Mouse (Mus musculus) embryonic stem cell, embryonic (primary cell): ENCODE results near the gene Trak2.

Experiments used
- CTCF ChIA-PET, 4 experiments: fragments of 300-600 bp in 2 of 4; fragments of 350-600 bp in 2 of 4; sonication (Branson Sonifier 250); formaldehyde crosslinking; loops; one replicate each; lab custom pipeline; 2022; ENCODE audit warnings: inconsistent platforms in 2 of 4; lab: Charles Lee
- POLR2A ChIA-PET, 4 experiments: fragments of 300-600 bp in 2 of 4; fragments of 350-600 bp in 2 of 4; sonication (Branson Sonifier 250); formaldehyde crosslinking; loops; one replicate each; lab custom pipeline; 2022; ENCODE audit warnings: antibody characterized with exemption in 4 of 4, inconsistent platforms in 1 of 4; lab: Charles Lee

The Trak2 gene

DNA sequence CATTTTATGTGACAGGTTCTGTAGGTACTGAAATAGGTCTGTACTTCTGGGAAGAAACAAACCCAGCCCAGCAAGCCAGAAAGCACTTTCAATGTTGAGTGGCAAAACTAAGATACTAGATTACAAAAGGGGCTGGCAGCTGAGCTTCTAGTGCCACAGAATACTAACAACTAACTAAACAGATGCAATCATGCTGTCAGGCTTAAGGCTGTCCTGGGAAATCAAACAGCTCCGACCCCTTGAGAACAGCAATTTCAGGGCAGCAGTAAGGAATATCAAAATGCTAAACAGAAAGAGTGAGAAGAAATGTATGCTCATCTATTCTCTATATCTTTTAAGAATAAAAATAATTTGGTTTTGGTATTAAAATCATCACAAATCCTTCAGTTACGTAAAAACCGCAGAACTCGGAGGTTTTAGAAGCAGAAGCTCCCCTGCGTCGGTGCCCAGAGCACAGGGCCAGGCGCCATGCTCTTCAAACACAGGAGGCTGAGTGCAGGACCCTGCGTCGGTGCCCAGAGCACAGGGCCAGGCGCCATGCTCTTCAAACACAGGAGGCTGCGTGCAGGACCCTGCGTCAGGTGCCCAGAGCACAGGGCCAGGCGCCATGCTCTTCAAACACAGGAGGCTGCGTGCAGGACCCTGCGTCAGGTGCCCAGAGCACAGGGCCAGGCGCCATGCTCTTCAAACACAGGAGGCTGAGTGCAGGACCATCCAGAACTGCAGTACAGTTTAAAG is 14.3 kb downstream of the Trak2 start:
- CTCF ChIA-PET: interaction anchor here in 1 of 4 experiments (0.5 kb wide), 1 partner anchor 179 kb away, joined by 3 read pairs; no protein-coding TSS in a partner anchor
- POLR2A ChIA-PET: interaction anchor here (0.7 to 17.0 kb wide), 9 partner anchors 9 to 557 kb away, joined by 3 to 159 read pairs (median 9); partner anchors contain the start of genes Stradb (in 4 of the 4), Trak2 (in 4 of the 4) and Gm973 (in 1 of the 4)

DNA sequence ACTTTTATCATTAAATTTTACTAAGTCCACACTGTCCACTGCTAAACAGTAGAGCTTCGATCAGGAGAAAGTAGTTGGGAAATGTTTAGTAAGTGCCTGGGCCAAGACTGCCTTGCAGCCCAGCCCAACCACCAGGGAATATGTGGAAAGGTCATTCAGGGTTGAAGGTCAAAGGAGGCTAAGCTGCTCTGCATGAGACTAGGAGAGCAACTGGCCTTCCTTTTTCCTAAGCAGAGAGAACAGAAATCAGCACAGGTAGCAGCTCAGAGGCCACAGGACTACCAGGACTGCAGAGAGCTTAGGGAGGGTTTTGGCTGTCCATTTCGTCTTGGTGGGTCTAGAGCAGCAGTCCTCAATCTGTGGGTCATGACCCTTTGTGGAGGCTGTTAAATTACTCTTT is 15.3 kb downstream of the Trak2 start:
- ChIA-PET CTCF (interaction anchor here in 2 of 4 experiments (0.5 to 0.7 kb wide), 3 partner anchors 157 to 162 kb away, joined by 3 read pairs; no protein-coding TSS in a partner anchor), POLR2A (interaction anchor here in 3 of 4 experiments (0.6 to 17.0 kb wide), 11 partner anchors 9 to 1344 kb away, joined by 3 to 159 read pairs (median 8); partner anchors contain the start of genes Stradb (in 3 of the 3) and Trak2 (in 3 of the 3))

DNA sequence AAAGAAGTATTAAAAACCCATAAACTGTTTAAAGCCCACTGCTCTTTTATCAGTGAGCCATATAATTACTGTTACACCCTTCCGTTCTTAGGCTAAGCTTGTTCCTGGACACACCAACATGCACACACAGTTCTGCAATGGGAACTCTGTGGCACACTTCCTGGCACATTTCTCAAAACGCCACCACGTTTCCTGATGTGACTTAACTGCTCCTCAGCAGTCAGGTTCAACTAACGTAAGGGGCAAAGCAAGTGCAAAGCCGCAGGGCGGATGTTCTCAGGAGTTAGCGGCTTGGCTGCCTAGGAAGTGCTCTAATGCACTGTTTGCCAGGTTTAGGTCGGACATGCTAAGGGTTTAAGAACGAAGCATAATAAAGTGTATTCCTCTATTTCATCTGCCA is 17.0 kb downstream of the Trak2 start:
- POLR2A ChIA-PET: interaction anchor here in 2 of 4 experiments (1.1 to 17.0 kb wide), 3 partner anchors 9 to 17 kb away, joined by 3 to 159 read pairs (median 126); partner anchors contain the start of genes Stradb (in 2 of the 2) and Trak2 (in 2 of the 2)
- CTCF ChIA-PET: interaction anchor here in 1 of 4 experiments (0.5 kb wide), 1 partner anchor 156 kb away, joined by 4 read pairs; no protein-coding TSS in a partner anchor

DNA sequence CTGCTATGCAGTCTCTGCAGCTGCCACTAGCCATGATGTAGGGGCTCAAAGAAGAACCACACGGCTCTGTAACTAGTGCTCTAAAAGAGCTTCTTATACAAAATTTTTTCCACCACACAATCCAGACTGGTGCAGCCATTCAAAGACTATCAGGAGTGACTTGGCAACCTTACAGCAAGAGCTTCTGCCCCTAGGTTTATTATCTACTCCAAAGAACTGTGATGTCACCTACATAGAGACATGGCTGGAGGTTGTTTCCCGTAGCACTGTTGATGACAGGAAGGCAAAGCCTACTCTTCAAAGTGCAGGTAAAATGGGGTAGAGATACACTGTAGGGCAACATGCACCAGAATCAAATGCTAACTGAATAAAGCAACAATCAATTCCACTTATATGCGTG is 17.5 kb downstream of the Trak2 start:
- POLR2A ChIA-PET: interaction anchor here in 2 of 4 experiments (1.1 to 17.0 kb wide), 3 partner anchors 9 to 18 kb away, joined by 3 to 159 read pairs (median 126); partner anchors contain the start of genes Stradb (in 2 of the 2) and Trak2 (in 2 of the 2)
- CTCF ChIA-PET: no interaction called here

DNA sequence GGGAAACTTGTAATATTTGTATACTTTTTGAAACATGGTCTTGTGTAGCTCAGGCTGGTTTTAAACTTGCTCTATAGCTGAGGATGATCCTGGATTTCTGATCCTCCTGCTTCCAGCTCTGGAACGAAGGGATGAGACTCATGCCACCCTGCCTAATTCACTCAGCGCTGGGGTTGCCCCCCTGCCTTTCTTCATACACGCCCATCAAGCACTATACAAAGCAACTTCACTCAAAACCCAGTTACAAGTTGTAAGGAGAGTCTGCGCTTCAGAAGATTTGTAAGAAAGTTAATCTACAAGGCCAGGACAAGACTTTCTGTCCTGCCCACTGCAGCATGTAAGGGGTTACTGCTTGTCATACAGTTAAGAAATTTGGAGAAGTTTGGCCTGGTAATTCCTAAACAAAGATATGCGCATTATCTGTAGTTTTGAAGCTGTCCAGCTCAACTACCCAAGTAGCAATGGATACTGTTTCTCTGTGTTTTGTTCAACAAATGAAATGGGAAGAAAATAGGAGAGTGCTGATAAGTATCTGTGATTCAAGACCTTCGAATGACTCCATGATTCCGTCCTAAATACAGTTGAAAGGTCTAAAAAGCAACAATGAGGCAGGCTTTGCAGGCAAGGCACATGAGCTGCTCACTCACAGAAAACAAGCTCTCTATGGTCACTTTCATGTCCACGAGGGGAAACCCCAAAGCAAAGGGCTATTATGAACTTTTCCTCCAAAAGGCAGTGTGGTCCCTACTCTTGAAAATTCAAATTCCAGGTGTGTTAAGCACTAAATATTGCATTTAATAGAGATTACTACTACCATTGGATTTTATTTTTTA is 18.4 kb downstream of the Trak2 start:
- ChIA-PET CTCF (interaction anchor here in 1 of 4 experiments (0.6 kb wide), 1 partner anchor 1160 kb away, joined by 3 read pairs; no protein-coding TSS in a partner anchor), POLR2A (interaction anchor here in 3 of 4 experiments (0.5 to 17.0 kb wide), 7 partner anchors 8 to 242 kb away, joined by 3 to 159 read pairs (median 3); partner anchors contain the start of genes Stradb (in 2 of the 3) and Trak2 (in 2 of the 3))

DNA sequence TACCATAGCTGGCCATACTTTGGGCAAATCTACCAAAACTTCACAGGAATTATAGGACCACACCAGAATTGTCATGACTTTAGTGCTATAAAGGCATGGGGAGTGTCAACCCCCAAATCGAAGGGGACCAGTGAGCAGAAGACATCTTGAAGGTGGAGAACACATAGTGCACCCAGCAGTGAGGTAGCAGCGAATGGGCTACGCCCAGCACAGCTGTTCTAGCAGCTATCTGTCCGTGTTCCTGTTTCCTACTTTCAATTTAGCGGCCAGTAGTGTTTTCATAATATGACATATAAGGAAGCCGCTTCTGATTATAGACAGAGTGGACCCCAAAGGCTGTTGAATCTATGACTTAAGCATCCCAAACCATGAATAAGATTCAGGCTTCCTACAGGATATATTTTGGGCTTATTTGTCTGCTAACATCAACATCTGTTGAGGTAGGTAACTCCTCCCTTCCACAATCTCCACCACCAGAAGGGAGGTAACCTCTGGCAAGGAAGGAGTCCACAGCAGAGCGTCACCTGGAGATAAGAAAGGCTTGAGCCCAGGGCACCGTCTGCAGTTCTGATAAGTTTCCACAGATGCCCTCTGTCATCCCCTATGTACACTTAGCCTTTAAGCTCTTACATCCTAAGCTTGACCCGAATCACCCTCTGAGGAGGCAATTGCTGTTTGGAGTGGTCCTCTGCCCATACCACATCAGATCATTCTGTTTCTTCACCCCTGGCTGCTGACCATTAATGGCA is 19.4 kb downstream of the Trak2 start:
- ChIA-PET POLR2A (interaction anchor here in 2 of 4 experiments (0.5 to 17.0 kb wide), 5 partner anchors 9 to 38 kb away, joined by 3 to 159 read pairs (median 3); partner anchors contain the start of genes Stradb (in 2 of the 2) and Trak2 (in 2 of the 2)), CTCF (no interaction called here)

DNA sequence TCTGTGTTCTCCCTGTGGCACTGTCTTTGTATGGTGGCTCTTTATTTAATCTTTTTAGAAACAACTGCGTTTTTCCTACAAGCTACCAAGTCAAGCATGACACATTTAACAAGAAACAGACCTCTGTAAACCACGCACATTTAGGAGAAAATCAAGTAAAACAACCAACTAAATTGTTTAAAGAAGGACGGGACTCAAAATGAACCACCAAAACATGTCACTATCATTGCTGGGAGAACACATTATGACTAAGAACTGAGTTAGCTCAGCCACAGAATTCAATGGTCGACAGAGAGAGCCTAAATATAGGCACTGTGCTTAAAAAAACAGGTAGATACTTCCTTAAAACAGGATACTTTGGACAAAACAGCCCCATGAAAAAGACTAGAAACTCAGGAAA is 20.2 kb downstream of the Trak2 start:
- ChIA-PET CTCF (no interaction called here), POLR2A (interaction anchor here in 2 of 4 experiments (0.6 to 17.0 kb wide), 6 partner anchors 8 to 157 kb away, joined by 3 to 159 read pairs (median 4); partner anchors contain the start of genes Stradb (in 2 of the 2) and Trak2 (in 2 of the 2))

DNA sequence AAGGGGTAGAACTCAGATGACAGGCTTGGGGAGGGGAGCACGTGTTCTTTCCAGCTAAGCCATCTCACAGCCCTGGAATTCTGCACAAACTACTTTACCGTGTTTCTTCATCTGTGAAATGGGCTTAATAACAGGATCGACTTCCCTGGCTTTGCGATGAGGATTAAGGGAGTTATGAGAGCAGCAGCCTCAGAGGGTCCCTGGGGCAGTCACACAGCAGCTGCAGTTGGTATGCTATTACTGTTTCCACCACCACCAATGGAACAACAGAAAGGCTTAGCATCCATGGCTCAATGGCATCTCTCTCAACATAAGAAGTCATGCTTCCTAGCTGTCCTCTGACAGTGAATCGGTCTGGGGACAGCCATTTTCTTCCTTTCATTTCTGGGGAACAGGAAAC is 20.7 kb downstream of the Trak2 start:
- ChIA-PET POLR2A (interaction anchor here in 3 of 4 experiments (0.6 to 17.0 kb wide), 8 partner anchors 9 to 156 kb away, joined by 3 to 159 read pairs (median 4); partner anchors contain the start of genes Stradb (in 3 of the 3) and Trak2 (in 3 of the 3)), CTCF (no interaction called here)

DNA sequence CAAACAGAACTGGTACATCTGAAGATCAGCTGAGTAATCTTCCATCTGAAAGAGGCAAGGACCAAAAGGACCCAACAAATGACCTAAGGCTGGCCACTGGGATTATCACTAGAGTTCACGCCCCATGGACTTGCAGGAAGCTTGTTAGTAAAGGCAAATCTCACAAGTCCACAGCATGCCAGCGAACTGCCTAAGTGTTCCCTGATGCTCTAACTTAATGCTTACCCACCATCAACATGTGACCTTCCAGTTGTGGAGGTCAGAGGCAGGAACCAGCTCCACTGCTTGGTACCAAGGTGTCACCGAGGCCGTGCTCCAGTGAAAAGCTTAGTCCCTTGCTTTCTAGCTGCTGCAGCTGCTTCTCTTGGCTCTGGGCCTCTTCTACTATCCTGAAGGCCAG is 21.4 kb downstream of the Trak2 start:
- ChIA-PET POLR2A (interaction anchor here in 3 of 4 experiments (0.6 to 17.0 kb wide), 8 partner anchors 9 to 365 kb away, joined by 3 to 159 read pairs (median 4); partner anchors contain the start of genes Stradb (in 3 of the 3), Trak2 (in 3 of the 3), Fam126b (in 1 of the 3) and Ndufb3 (in 1 of the 3)), CTCF (no interaction called here)

DNA sequence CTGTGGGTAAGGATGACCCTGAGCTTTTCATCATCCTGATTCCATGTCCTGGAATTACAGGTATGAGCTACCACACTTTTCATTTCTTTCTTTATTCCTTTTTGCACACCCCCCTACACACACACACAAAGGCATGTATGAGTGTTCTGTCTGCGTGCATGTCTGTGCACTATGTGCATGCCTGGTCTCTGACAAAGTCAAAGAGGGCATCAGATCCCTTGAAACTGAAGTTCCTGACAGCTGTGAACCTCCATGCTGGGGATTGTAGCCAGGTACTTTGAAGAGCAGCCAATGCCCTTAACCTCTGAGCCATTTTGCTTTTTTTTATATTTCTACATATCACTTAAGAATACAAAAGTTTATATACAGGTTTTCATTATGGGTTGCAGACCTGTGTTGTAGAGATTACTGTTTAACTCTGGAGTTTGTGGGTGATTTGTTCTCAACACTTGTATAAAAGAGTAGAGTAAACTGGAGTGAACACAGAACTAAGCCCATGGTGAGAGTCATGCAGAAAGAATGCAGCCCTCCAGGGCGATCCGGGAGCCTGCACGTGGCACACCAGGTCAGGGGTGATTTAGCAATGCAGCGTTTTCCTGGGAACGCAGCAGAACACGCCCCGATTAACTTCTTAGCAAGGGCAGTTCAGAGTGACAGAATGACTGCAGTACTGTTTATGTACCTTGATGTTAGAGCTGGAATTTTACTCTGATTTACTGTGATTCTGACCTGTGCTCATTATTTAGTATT is 22.2 kb downstream of the Trak2 start:
- ChIA-PET POLR2A (interaction anchor here in 3 of 4 experiments (0.9 to 17.0 kb wide), 6 partner anchors 10 to 365 kb away, joined by 3 to 159 read pairs (median 5); partner anchors contain the start of genes Stradb (in 3 of the 3), Trak2 (in 3 of the 3), Fam126b (in 1 of the 3) and Ndufb3 (in 1 of the 3)), CTCF (interaction anchor here in 1 of 4 experiments (0.6 kb wide), 1 partner anchor 996 kb away, joined by 3 read pairs; no protein-coding TSS in a partner anchor)

DNA sequence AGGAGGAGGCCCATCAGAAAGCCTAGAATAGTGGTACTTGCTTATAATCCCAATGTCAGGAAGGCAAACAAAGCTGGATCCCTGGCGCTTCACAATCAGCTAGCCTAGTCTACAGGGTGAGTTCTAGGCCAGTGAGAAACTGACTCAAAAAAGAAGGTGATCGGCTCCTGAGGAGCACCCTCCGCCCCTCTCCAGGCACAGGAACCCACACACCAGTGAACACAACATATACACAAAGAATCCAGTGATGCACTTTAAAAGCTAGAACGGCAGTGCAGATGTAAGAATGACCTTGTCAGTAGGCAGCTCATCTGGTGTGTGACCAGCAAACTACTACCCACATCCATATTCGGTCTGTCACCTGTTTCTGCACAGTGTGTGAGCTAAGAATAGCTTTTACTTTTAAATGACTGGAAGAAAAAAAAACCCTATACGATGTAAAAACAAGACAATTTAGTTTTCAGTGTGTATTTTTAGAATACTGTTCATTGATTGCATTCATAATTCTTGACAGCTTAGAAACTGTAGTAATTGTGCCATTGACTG is 23.6 kb downstream of the Trak2 start:
- ChIA-PET POLR2A (interaction anchor here in 2 of 4 experiments (0.7 to 17.0 kb wide), 4 partner anchors 9 to 714 kb away, joined by 3 to 159 read pairs (median 7); partner anchors contain the start of genes Stradb (in 1 of the 2) and Trak2 (in 1 of the 2)), CTCF (interaction anchor here in 1 of 4 experiments (0.9 kb wide), 1 partner anchor 12 kb away, joined by 3 read pairs; no protein-coding TSS in a partner anchor)

DNA sequence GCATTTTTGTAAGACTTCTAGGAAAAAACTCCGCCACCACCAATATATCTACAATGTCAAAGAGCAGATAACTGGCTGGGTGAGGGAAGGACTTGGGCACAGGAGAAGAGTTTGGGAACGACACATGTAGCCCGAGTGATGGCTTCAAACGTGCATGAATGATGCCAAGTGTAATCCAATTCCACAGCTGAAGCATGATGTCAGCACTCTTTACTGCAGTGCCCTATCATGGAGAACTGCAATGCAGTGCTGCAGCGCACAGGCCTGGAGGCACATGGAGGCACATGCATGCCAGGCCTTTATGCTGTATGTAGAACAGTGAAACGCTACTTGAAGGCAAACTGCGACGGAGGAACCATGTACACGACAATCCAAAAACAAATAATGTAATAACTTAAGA is 26.5 kb downstream of the Trak2 start:
- POLR2A ChIA-PET: interaction anchor here in 1 of 4 experiments (1.2 to 1.6 kb wide), 2 partner anchors 9 to 26 kb away, joined by 3 read pairs; no protein-coding TSS in a partner anchor
- CTCF ChIA-PET: interaction anchor here in 1 of 4 experiments (1.2 kb wide), 1 partner anchor 301 kb away, joined by 3 read pairs; no protein-coding TSS in a partner anchor

DNA sequence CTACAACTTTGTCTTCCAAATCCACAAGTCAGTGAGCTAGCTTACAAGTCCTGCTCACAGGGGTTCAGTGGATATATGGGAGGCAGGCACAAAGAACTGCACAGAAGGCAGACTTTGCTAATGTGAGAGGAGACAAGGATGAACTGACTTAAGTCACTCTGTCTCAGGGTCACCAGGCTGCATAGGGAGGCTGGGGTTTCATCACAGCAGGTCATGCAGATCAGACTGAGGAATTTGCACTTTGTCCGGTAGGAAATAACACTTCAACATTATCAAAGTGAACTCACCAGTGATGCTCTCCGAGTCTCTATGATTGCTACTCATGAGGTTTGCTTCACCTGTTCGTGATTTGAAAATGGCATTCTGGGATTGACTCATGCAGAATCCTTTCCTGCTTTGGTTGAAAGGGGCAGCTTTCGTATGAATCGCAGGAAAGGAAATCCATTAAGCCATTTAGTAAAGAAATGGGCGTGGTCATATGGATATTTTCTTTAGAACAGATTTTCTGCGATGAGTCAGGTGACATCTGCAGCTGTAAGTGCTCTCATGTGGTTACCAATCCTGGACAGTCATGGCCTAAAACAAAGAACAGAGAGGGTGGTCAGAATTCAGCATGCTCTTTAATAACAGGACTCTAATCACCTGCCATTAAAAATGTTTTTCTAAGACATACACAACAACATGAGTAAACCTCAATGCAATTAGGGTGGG is 27.1 kb downstream of the Trak2 start:
- CTCF ChIA-PET: interaction anchor here in 1 of 4 experiments (1.2 kb wide), 1 partner anchor 301 kb away, joined by 3 read pairs; no protein-coding TSS in a partner anchor

DNA sequence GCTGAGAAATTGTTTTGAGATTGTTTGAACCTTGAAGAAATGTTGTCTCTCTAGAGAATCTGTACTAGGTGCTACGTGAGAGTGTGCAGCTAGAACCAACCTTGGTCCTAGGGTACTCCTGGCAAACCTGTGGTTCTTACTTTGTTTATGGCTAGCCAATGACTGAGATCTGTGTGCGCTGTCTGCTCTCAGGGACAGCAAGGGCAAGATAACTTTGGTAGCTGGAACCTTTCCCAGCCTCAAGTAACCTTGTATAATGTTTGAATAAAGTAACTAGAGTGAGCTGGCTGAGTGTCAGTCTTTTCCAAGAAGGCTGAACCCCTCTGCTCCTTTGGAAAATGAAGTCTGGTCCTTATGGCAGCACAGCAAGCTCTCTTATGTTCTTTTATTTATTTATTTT is 27.7 kb downstream of the Trak2 start:
- ChIA-PET POLR2A (interaction anchor here in 1 of 4 experiments (1.6 kb wide), 1 partner anchor 27 kb away, joined by 3 read pairs; no protein-coding TSS in a partner anchor), CTCF (interaction anchor here in 1 of 4 experiments (1.2 kb wide), 1 partner anchor 302 kb away, joined by 3 read pairs; no protein-coding TSS in a partner anchor)

More for the DNA sequence above, 27.1 kb downstream of the Trak2 start:
- POLR2A ChIA-PET: interaction anchor here in 1 of 4 experiments (1.6 kb wide), 1 partner anchor 26 kb away, joined by 3 read pairs; no protein-coding TSS in a partner anchor

DNA sequence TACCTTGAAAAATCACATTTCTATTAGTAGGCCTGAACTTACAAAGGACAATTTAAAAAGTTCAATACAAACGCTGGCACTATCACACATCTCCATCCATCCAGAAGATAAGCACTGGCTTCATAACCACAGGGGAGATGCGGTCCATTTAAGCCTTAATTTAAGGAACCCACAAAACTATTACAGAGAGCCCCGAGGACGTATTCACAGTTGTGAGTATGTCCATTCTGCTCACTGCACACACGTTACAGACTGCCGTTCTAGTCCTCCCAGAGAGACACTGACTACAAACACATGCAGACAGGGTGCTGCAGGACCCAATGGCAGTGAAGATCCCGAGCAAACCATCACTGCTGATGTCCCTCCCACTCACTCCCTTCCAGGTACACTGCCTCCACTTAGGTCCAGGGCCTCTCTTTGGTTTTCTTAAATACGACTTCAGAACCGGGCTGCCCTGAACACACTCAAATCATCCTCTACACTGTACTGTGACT is 35.6 kb downstream of the Trak2 start:
- POLR2A ChIA-PET: no interaction called here
- CTCF ChIA-PET: no interaction called here
